In genomic region chr8:117718152-117718860, GRCm38 (mm10) we compare ENCODE assay signal across 18 mouse cellular contexts. TPM values are rescaled to one million over a fixed set of nuclear protein-coding genes. Genes with fewer than 3 reads are reported as not detected.
DNase-seq lines count a peak whose midpoint lies in the region; ATAC-seq lines count a peak whose summit lies in the region.
"Had no signal": no experiment of that assay in that cellular context is flagged by ENCODE, and none has a peak within 500 bp of the region (broad histone marks: within the 10 kb centered on the region; RNA-seq: fewer than 3 reads in every experiment).

No protein-coding gene starts in this region.

- H3K4me2 ChIP-seq in intestine, embryonic 15.5 days (replicated peaks) = peak overlapping the region; percentile 14; the same call in 1 of the 2 replicates
- H3K4me2 ChIP-seq in kidney, embryonic 16.5 days (replicated peaks; ENCODE audit: low read depth, low read length) = no peak overlapping the region
- H3K4me2 ChIP-seq in liver, embryonic 12.5 days = no peak overlapping the region
- H3K4me2 ChIP-seq: heart, embryonic 11.5 days; neural tube, embryonic 15.5 days had no signal

- 58% methylated on average over 14 of the region's 14 CpGs for WGBS in intestine, embryonic 15.5 days
- WGBS in kidney, embryonic 16.5 days = 74% methylated on average over 14 of the region's 14 CpGs
- 56% methylated on average over 14 of the region's 14 CpGs for WGBS in liver, embryonic 12.5 days (ENCODE audit: insufficient replicate concordance)

- peak; percentile 71 for DNase-seq in testis, postnatal 10 days (ENCODE audit: low spot score)
- no peak for DNase-seq in frontal cortex, postnatal 25 days (ENCODE audit: low spot score in 2 of 2)
- DNase-seq in neural tube, embryonic 10.5 days (ENCODE audit: extremely low spot score, low spot score) = no peak
- DNase-seq: adrenal gland, postnatal 36 days; forebrain, postnatal 0 days; gastrocnemius, postnatal 25 days; retina, postnatal 1 day; spleen, adult 18-20 months; thymus, adult 2 months had no signal

- no peak overlapping the region for H3K4me3 ChIP-seq in intestine, embryonic 15.5 days (replicated peaks)
- H3K4me3 ChIP-seq in kidney, embryonic 16.5 days (ENCODE audit: low read length) = no peak overlapping the region
- H3K4me3 ChIP-seq in liver, embryonic 12.5 days = no peak overlapping the region
- H3K4me3 ChIP-seq: erythroblast, embryonic 14.5 days; neural tube, embryonic 15.5 days had no signal

- no peak overlapping the region for H3K9ac ChIP-seq in intestine, embryonic 15.5 days
- H3K9ac ChIP-seq in kidney, embryonic 16.5 days (replicated peaks; ENCODE audit: low read length) = no peak overlapping the region
- no peak overlapping the region for H3K9ac ChIP-seq in liver, embryonic 12.5 days
- H3K9ac ChIP-seq: forebrain, postnatal 0 days; neural tube, embryonic 15.5 days had no signal

- H3K9me3 ChIP-seq in intestine, embryonic 15.5 days = no peaks in the 10 kb centered on the region
- no peaks in the 10 kb centered on the region for H3K9me3 ChIP-seq in kidney, embryonic 16.5 days (ENCODE audit: low read length)
- H3K9me3 ChIP-seq in liver, embryonic 12.5 days (replicated peaks) = no peaks in the 10 kb centered on the region
- H3K9me3 ChIP-seq: neural tube, embryonic 15.5 days had no signal

- H3K4me1 ChIP-seq in intestine, embryonic 15.5 days (replicated peaks) = 0 out of 2 replicates have a peak, but pooled peaks cover 5% of the 10 kb centered on the region
- H3K4me1 ChIP-seq in kidney, embryonic 16.5 days (ENCODE audit: insufficient read depth, low read length) = no peaks in the 10 kb centered on the region
- H3K4me1 ChIP-seq in liver, embryonic 12.5 days = no peaks in the 10 kb centered on the region
- H3K4me1 ChIP-seq: neural tube, embryonic 15.5 days had no signal

- no peaks in the 10 kb centered on the region for H3K36me3 ChIP-seq in intestine, embryonic 15.5 days
- H3K36me3 ChIP-seq in kidney, embryonic 16.5 days (ENCODE audit: insufficient read depth, low read length) = no peaks in the 10 kb centered on the region
- no peaks in the 10 kb centered on the region for H3K36me3 ChIP-seq in liver, embryonic 12.5 days
- H3K36me3 ChIP-seq: neural tube, embryonic 15.5 days had no signal

- H3K27me3 ChIP-seq in intestine, embryonic 15.5 days (replicated peaks) = no peaks in the 10 kb centered on the region
- no peaks in the 10 kb centered on the region for H3K27me3 ChIP-seq in kidney, embryonic 16.5 days (ENCODE audit: insufficient read depth, low read length)
- no peaks in the 10 kb centered on the region for H3K27me3 ChIP-seq in liver, embryonic 12.5 days (replicated peaks)
- H3K27me3 ChIP-seq: neural tube, embryonic 15.5 days had no signal

- peak; percentile 87 for ATAC-seq in intestine, embryonic 15.5 days
- ATAC-seq in kidney, embryonic 16.5 days (ENCODE audit: low FRiP score, low TSS enrichment) = peak; percentile 80; the same call in 1 of the 2 replicates
- ATAC-seq in liver, embryonic 12.5 days = peak; percentile 52
- no peak for ATAC-seq in cerebellum, adult (ENCODE audit: insufficient number of reproducible peaks, low FRiP score, low TSS enrichment)
- ATAC-seq: activated CD4-positive, CD25-positive, alpha-beta regulatory T cell, adult 4 months; forebrain, postnatal 0 days had no signal

- H3K27ac ChIP-seq in intestine, embryonic 15.5 days = peak overlapping the region; percentile 60; the same call in 1 of the 2 replicates
- no peak overlapping the region for H3K27ac ChIP-seq in kidney, embryonic 16.5 days (ENCODE audit: low read length)
- peak overlapping the region; percentile 12; the same call in 1 of the 2 replicates for H3K27ac ChIP-seq in liver, embryonic 12.5 days
- H3K27ac ChIP-seq: macrophage; neural tube, embryonic 15.5 days had no signal

RNA-seq across cellular contexts. Expression of gene Hsd17b2, which starts 16.6 kb away (rescaled TPM):
- polyA plus RNA-seq in intestine, embryonic 15.5 days (2015; fragmentation: Nextera tagmentation; extraction: Ambion mirVana) = 38.1 and 38.3 TPM in 2 replicates
- polyA plus RNA-seq in kidney, embryonic 16.5 days (2015; fragmentation: Nextera tagmentation; extraction: Ambion mirVana) = 4.4 and 5.0 TPM in 2 replicates
- 20.9 and 23.6 TPM in 2 replicates for polyA plus RNA-seq in liver, embryonic 12.5 days (2016; fragmentation: Nextera tagmentation; extraction: Ambion mirVana)
- polyA plus RNA-seq: activated CD4-positive, CD25-positive, alpha-beta regulatory T cell, adult 4 months; erythroblast, embryonic 14.5 days; forebrain, postnatal 0 days; macrophage had no signal

RNA-seq across cellular contexts. Expression of gene Sdr42e1, which starts 44.8 kb away (rescaled TPM):
- polyA plus RNA-seq in intestine, embryonic 15.5 days (2015; fragmentation: Nextera tagmentation; extraction: Ambion mirVana) = 6.0 and 6.6 TPM in 2 replicates
- polyA plus RNA-seq in kidney, embryonic 16.5 days (2015; fragmentation: Nextera tagmentation; extraction: Ambion mirVana) = 3.2 TPM in 2 replicates
- polyA plus RNA-seq in liver, embryonic 12.5 days (2016; fragmentation: Nextera tagmentation; extraction: Ambion mirVana) = 0.91 and 1.4 TPM in 2 replicates
- polyA plus RNA-seq: erythroblast, embryonic 14.5 days had no signal
